Mouse (Mus musculus): ENCODE results near the gene Serf2.
"Not testable (repeated sequence)": the region's sequence is repeated elsewhere in the genome, so short reads cannot be mapped to it uniquely, and the experiment has no call there.

GRCm38 (mm10) chr2:121480916-121481315, 31.9 kb downstream of the Serf2 start:
- not testable (repeated sequence) for TF ChIP-seq CTCF (IDR thresholded peaks at IDR 0.05; ENCODE audit: control insufficient read depth, insufficient read depth, insufficient replicate concordance, low read depth, low read length); POLR2A (IDR thresholded peaks at IDR 0.05; ENCODE audit: control insufficient read depth, low read depth, low read length)

Measured in testis, adult 2 months (tissue).